Mouse (Mus musculus) CH12F3 (cell line): ENCODE data around the gene Mars2.

ENCODE experiments used
- in situ Hi-C: fragments of 300-500 bp; cut with MboI; formaldehyde crosslinking; loops from 2 replicates; pipeline ENCODE4 v1.14.3; 2020; ENCODE audit warnings: low sequenced_read_pairs

Mars2 gene

DNA sequence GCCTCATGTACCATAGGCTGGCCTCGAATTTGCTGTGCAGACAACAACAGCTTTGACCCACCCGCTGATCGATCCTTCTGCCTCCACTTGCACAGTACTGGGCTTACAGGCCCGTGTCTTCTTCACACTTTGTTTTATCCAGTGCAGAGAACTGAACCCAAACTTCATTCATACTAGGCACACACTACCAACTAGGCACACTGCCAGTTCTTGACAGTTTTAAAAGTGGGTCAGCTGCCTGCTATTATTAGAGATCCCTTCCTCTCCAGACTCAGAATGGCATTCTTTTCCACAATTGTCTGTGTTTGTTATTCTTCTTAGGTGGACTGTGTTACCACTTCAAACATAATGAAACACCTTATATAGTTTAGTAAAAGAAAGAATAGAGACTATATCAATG is 15.6 kb upstream of the Mars2 start:
- in situ Hi-C loops = no loop called here

DNA sequence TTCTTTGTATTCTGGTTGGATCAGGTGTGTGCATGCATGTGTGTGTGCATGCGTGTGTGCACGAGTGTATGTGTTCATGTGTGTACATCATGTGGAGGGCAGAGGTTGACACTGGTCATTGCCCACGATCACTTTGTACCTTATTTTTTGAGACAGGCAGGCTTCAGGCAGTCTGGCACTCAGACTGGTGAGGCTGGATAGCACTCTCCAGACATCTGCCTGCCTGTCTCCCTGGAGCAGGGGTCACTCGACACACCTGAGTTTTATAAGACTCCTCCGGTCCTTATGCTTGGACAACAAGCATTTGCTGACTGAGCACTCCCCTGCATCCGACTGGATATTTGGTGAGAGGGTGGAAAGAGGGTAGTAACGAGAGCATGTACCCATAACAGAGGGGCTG is 14.0 kb upstream of the Mars2 start:
- in situ Hi-C loops = no loop called here

DNA sequence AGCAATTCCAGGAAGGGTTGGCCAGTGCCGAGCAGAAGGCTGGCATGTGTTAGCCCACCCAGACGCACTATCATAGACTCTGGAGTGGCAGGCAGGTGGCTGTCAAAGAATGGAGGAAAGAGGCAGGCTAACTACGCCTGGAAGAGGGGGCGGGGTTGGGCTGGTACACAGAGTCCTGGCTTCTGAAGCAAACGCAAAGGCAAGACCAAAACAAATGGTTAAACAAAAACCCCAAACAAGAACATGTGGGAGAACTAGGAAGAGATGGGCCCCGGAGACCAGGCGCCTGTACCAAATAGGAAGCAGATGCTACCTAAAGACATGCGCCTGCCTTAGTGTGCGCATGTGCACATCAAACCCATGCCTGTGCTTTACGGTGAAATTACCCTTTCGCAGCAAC is 12.9 kb upstream of the Mars2 start:
- in situ Hi-C loops = no loop called here

- in situ Hi-C loops = no loop called here
Observed at GRCm38 (mm10) chr1:55225398-55225797, 11.6 kb upstream of the Mars2 start.

DNA sequence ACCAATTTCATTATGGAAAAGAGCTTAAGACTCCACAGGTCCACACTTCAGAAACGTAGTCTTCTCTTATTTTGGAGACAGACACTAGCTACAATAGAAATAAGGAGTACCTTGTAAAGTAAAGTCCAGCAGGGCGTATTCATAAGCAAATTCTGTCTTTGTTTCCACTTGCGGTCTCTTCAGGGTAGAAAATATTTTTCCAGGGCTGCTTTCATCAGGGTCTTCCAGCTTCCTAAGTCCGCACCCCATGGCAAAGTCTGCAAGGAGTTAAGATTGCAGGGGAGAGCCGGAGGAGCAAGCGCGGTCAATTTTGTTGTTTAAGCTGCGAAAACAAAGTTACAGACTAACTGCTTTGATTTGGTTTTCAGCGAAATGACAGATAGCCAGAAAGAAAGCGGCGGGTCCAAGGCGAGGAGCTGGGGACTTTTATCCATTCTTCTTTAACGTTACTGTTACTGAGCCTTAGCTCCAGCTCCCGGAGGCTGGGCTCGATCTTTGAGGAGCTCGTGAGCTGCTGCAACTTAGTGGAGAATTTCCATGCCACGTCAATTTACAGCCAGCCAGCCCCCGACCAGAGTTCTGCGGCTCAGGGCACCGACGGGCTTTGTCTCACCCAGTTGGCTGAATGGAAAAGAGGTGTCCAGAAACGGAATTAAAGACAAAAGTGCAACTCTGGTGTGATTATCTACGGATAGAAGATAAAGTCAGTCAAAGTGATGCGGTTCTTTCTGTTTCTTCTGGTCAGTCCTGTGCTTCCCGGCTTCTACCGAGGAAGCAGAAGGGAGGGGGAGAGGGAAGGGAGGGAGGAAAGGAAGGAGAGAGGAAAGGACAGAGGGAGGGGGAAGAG is 10.7 kb upstream of the Mars2 start, which contains the start of gene Rftn2:
Rftn2 (minus strand) TSS at position 772 of the 847 bp plus-strand sequence.
- in situ Hi-C loops = no loop called here

DNA sequence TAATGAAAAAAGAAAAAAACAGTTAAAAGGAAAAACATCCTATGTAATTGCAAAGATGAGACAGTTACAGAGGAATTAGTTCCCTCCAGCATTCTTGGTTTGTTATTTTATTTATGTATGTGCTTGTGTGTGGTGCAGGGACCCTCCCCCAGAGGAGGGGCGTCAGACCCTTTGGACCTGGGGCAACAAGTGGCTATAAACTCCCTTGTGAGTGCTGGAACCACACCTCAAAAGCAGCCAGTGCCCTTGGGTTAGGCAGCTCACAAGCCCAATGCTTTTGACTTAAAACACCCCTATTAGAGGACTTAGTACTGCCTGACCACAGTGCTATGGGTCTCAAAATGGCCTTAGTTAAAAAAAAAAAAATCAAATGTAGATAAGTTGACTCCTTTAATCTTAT is 9.6 kb upstream of the Mars2 start:
- in situ Hi-C loops = no loop called here

GRCm38 (mm10) chr1:55228256-55228884 is 8.6 kb upstream of the Mars2 start:
- in situ Hi-C loops = no loop called here

DNA sequence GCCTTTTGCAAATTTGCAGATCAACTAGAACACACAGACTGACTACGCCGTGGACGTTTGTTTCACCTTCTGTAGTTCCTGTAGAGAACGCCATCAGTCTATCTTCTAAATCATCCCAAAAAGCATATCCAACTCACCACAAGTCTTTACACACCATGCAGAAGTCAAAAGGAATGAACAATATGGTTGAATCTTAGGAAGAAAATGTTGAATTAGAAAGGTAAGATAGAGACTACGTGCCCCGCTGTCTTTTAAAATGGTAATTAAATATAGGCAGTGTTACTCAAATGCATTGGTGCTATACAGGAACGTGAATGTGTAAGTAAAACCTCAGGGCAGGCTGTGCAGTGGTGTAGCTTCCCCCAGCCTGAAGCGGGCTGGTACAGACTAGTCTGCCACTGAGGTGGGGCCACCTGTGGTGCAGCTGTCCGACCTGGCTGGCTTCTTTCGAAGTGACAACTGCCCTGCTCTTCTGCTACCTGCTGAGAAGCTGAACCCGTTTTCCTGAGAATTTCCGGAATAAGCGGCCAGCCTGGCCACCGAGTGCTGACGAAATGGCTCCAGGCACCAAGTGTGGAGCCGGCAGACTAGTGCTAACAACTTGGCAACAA is 2.0 kb upstream of the Mars2 start:
- in situ Hi-C loops = loop anchor here (10.0 kb wide), 1 partner anchor 140 kb away; no protein-coding TSS in a partner anchor

DNA sequence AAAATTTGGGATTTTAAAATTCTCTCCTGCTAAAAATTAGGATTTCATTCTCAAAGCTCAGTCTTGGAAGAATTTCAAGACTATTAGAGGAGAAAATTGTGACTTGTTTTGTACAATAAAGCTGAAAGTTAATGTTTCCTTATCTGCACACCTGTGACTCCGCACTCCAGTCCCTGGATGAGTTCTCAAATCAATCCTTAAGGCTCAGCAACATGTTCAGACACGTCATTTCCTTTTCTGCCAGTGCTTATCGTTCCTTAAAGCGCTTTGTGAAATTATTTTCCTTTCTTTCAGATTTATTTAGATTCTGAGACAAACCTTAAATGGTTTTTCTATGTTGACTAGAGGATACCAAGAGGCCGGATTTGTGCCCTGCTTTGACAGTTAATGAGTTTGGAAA is 490 bp upstream of the Mars2 start:
- in situ Hi-C loops = loop anchor here (10.0 kb wide), 1 partner anchor 138 kb away; no protein-coding TSS in a partner anchor

GRCm38 (mm10) chr1:55237643-55238161 is 725 bp downstream of the Mars2 start:
- in situ Hi-C loops = loop anchor here (10.0 kb wide), 1 partner anchor 137 kb away; no protein-coding TSS in a partner anchor

DNA sequence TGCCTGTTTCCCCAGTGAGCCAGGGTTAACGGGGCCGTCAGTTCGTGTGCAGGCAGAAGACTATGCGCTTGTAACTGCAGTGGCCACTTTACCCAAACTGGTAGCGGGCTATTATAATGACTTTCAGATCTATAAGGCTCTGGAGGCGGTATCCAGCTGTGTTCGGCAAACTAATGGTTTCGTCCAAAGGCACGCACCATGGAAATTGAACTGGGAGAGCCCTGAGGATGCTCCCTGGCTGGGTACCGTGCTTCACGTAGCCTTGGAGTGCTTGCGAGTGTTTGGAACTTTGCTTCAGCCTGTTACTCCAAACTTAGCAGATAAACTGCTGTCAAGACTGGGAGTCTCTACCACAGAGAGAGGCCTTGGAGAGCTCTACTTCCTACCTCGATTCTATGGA is 1.5 kb downstream of the Mars2 start:
- in situ Hi-C loops = loop anchor here (10.0 kb wide), 1 partner anchor 136 kb away; no protein-coding TSS in a partner anchor

- in situ Hi-C loops = loop anchor here (10.0 kb wide), 1 partner anchor 136 kb away; no protein-coding TSS in a partner anchor
Observed at GRCm38 (mm10) chr1:55239237-55239636, 2.3 kb downstream of the Mars2 start.

DNA sequence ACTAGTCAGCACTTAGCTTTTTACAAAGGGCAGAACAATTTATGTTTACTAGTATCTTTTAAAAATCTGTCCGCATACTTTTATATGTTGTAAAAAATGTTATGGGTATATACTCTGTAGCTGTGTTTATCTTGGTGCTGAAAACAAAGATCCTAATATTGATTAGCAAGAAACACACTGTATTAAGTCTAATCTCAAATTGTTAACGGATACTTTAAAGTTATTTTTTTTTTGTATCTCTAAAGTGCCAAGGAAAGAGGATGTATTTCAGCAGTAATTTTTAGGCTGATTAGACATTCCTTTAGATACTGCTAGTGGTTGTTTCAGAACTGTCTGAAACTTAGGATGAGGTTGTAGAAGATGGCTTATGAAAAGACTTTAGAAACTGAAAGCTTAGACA is 9.4 kb downstream of the Mars2 start:
- in situ Hi-C loops = no loop called here

DNA sequence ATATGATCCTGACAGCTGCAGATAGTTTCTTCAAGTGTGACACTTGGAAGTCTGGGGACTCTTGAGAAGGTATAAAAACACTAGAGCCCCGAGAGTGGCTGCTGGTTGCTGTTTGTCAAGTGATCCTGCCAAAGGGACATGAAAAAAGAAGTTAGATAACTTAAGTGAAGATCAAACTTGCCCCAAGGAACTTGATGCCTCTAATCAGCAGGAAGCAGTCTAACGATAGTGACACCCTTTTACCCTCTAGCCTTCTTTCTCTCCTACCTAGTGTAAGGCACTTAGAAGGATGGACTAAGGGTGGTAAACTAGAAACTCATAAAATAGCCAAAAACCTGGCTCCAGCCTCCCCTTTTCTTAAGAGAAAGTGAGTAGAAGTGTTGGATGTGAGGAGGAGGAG is 27.4 kb downstream of the Mars2 start:
- in situ Hi-C loops = no loop called here

- in situ Hi-C loops = no loop called here
Observed at GRCm38 (mm10) chr1:55265447-55265846, 28.5 kb downstream of the Mars2 start.

GRCm38 (mm10) chr1:55279081-55279480 is 42.1 kb downstream of the Mars2 start:
- in situ Hi-C loops = no loop called here
